Mouse (Mus musculus): ENCODE results near the gene Syne3.

Syne3 gene

DNA sequence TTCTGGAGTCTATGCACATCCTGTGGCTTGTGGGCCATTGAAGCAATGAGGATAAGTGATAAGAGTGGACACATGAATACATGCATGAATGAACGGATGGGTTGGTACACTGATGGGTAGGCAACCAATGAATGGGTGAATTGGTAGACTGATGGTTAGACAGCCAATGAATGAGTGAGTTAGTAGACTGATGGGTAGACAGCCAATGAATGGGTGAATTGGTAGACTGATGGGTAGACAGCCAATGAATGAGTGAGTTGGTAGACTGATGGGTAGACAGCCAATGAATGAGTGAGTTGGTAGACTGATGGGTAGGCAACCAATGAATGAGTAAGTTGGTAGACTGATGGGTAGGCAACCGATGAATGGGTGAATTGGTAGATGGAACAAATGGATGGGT lies 91.7 kb downstream of the Syne3 start:
- no peak for DNase-seq

DNA sequence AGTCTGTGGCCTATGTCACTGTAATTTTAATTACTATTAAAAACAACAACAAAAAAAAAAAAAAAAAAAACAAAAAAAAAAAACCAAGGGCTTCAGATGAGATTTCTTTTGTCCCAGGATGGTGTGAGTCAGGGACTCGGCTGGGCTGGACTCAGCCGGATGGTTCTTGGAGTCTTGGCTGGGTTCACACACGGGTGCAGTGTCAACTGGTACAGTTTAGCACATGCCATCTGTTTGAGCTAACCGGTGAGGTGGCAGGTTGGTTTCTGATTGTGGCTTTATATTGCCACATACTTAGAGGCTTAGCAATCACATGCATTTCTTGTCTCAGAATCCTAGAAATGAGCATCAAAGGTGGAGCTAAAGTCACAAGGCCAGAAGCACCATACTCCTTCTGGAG lies 92.3 kb downstream of the Syne3 start:
- DNase-seq = no peak

DNA sequence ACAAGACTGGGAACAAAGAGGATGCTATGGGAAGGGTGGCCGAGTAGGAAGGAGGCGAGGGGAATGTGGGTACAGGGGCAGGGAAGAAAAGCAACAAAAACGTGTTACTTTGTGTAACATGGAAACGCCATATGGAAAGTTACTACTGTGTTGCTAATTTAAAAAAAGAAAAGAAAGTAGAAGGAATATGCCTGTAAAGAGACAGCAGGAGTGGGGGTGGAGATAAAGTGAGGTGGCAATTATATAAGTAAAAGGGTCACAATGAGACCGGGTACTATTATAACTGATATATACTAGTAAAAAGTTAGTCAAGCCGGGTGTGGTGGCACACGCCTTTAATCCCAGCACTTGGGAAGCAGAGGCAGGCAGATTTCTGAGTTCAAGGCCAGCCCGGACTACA lies 92.8 kb downstream of the Syne3 start:
- no peak for DNase-seq

DNA sequence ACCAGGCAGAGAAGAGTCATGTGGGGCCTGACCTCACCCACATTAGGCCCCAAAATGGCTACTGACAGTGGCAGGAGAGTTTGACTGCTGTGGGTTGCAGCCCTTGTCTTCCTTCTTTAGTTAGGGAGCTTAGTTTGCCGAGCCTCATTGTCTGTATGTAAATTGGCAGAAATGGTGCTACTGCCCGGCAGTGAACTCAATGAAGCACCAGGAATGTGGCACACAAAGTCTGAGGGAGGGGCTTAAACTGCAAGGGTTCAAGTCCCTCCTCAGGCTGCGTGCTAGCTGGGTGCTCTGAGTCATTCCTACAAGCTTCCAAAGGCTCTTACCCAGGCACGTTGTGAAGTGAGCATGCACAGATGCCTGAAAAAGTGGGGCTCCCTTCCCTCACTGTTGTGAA lies 93.9 kb downstream of the Syne3 start:
- no peak for DNase-seq

DNA sequence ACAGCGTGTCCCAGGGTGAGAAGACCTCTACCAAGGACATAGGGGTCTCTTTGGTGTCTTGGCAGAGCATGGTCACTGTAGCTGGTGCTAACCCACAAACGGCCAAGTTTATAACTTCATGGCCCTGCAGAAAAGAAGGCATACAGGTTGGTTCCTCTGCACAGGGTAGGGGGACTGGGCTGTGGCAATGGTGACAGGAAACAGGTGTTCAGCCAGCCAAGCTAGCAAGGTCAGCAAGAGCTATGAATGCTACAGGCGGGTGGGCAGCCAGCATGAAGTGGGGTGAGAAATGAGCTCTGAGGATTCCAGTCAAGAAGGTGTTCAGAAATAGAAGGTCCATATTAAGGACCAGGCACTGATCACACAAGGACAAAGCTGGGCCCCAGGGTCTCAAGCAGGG lies 96.6 kb downstream of the Syne3 start:
- DNase-seq = no peak

DNA sequence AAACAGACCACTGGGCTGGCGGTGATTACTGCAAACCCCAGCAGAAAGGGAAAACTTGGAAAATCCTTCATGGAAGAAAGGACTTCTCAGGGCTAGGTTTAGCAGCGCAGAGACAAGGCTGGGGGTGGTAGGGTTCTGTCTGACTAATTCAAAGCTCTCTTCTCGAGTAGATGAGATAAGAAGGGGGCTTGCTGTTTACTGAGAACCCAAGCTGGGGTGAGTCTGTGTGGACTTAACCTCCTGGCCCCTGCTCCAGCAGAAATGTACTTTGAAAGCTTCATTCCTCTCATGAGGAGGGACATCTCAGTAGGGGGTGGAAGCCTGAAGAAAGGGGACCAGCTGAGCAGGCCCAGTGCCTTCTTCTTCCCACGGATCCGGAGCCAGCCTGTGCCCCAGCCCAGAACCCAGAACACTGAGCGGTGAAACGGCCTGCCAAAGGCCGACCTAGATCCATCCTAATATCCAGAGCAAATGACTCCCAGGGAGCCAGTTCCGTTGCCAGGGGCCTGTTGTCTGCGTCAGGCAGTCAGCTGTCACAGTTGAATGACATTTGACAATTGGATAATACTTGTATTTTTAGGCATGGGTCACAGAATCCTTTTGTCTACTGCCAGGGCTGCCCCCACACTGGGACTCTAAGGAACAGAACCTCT lies 97.2 kb downstream of the Syne3 start:
- peak; percentile 49 for DNase-seq

DNA sequence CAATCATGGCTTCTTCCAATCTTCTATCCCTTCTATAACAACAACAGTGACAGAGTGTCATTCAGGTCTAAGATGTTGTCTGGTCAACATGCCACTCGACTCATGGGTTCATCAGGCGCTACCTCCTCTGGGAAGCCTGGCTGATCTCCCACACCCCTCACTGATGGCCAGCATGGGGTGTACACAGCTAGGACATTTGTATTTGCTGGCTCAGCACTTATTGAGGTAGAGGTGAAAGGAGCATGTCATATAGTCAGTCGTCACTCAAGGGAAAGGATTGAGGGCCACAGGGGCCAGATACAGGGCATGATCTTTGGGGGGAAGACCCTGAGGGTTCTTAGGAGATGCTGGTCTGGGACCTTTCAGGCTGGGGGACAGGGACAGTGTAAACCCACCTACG lies 99.9 kb downstream of the Syne3 start:
- DNase-seq = no peak

DNA sequence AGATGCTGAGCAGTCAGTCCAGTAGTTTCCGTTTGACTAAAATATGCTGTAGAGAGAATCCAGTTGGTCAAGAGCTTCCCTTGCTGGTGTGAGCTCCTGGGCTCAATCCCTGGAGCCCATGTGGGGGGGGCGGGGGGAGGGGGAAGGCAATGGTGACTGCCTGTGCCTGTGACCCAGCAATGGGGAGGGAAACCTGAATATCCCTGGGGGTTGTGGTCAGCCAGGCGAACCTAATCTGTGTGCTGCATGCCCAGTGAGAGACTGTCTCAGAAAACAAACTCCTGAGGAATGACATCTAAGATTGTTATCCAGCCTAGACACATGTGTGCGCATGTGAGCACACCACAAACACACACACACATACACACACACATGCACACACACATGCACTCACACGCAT lies 100.6 kb downstream of the Syne3 start:
- no peak for DNase-seq

DNA sequence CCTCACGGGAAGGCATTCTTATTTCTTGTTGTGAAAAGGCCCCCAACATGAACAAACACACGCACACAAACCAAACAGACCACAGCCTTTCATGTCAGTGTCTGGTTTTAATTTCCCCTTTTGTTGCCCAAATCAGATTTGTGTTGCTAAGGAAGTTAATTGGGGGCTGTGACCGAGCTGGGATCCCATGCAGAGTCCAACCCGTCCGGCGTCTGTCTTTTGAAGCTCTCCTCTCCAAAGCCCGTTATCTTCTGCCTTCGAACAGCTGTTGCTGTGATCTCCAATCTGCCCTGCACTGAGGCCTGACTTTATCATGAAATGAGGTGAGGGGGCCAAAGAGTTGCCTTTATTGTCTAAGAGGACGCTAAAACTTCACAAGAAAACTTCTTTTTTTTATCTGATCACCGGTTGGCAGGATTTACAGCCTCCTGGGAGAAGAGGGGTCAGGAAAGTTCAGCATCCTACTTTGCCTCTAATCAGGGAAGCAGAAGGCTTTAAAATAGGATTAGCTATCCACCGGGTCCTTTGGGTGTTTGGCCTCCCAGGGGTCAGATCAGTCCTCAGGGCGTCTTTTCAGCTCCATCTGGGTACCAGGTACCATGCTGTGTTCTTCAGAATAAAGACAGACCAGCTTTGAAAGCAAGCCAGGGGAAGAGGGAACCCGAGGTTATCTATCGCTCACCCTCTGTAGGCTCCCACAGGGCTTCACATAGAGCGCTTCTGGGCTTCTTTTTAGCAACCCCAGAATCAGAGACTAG lies 101.4 kb downstream of the Syne3 start:
- no peak for DNase-seq

DNA sequence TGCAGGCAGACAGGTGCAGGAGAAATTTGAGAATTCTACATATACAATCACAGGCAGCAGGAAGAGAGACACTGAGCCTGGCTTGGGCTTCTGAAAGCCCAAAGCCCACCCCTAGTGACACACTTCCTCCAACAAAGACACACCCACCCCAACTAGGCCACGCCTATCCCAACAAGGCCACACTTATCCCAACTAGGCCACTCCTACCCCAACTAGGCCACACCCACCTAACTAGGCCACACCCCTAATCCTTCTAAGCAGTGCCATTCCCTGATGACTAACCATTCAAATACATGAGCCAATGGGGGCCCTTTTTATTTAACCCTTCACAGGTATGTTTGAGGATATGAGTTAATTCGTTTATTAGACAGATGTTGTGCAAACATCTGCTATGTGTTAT lies 102.5 kb downstream of the Syne3 start:
- DNase-seq = no peak

DNA sequence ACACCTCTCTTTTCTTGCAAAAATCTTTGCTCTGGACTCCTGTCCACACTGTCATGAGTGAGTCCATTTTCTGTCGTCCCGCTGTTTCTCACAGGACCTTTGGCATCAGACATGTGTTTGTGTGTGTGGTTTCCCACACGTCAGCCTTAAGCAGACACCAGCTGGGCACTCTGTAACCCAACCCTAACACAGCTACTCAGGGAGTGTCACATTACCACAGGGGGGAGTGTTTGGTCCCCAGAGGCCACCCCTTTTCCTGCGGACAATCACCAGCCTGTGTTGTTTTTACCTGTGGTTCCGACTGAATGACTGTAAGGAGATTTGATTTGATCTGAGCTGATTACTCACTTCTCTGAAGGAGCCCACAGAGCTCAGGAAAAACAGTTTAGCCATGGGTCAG lies 105.5 kb downstream of the Syne3 start:
- DNase-seq = no peak

DNA sequence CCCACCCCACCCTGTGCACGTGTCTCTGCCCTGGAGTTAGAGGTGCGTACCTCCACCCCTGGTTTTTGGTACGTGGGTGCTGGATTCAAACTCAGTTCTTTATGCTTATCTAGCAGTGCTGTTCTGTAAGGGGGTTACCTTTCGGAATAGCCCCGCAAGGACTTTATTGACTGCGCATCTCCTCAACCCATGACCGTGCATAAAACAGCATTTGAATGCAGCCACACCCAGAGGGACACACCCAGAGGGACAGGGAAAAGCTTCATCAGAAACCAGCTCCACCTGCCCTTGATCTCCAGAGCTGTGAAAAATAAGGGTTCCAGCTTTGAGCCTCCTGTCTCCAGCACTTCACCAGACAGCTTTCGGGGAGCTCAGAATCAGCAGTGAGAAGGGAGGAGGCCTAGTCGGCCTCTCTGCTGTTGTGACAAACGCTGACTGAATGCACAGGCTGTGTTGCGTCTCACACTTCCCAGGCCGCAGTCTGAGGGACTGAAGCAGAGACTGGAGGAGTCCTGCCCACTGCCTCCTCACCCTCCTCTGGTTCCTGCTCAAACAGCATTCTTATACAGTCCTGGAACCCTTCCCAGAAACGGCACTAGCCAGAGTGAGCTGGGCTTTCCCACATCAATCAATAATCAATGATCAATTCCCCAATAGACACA lies 107.1 kb downstream of the Syne3 start:
- DNase-seq = no peak

DNA sequence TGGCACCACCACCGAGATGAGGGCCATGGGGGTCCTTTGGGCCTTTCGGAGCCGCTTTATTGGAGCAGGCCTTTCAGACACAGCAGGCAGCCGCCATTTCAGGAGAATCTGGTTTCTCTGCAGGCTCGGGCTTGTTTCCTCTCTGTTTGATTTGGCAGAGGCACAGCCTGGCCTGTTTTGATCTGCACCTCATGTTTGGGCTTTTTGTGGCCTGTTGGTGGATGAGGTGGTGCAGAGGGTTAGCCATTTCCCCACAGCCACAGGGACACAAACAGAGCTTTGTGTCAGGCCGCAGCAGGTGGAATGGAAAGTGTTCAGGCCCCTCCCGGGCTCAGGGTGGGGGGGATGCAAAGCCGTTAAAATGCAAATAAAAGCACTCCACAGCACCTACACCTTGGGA lies 108.3 kb downstream of the Syne3 start:
- DNase-seq = peak; percentile 20

DNA sequence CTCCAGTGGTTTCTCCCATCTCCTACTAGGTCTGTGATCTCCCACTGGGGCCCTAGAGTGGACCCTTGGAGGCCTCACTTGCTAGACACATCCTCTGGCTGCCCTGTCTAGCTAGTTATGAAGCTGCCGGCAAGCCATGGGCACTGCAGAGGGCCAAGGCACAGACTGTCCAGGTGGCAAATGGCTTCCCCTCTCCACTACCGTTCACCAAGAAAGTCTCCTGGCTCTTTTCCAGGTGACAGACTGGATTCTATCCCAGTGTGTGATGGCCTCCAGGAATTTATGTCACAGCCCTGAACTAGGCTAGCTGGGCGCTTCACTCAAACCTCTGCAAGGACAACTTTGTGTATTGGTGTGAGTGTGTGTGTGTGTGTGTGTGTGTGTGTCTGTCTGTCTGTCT lies 109.8 kb downstream of the Syne3 start:
- peak; percentile 43 for DNase-seq

DNA sequence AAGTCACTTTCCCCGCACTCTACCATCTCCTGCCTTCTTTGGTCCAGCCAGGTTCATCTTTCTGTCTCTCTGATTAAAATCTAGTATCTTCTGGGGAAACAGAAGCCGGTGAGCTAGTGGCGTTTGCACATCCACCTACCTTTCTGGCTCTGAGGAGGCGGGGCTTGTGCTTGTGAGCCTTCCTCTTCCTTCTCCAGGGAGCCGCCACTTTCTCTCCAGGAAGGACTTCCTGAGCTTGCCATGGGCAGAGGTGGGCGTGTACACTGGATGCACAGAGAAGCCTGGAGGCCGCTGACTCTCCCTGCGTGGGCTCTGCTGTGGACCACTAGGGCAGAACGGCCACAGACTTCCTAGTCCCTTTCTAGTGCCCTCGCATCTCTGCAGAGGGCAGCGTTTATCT lies 110.4 kb downstream of the Syne3 start:
- DNase-seq = no peak

DNA sequence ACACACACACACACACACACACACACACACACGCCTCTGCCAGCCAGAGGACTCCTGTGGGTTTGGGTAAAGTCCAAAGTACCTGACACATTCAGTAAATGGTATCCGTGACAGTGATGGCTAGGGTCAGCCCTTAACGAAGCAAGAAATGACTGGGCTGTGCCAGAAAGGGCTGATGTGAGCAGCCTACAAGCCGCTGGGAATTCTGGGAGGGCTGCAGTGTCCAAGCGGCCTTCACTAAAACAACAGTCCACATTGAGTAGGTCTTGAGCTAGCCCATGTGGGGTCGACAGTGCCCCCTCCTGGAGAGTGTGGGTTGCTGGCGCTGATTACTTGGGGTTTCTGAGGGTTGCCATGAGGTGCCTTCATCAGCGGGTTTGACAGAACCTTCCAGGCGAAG lies 110.9 kb downstream of the Syne3 start:
- DNase-seq = no peak

DNA sequence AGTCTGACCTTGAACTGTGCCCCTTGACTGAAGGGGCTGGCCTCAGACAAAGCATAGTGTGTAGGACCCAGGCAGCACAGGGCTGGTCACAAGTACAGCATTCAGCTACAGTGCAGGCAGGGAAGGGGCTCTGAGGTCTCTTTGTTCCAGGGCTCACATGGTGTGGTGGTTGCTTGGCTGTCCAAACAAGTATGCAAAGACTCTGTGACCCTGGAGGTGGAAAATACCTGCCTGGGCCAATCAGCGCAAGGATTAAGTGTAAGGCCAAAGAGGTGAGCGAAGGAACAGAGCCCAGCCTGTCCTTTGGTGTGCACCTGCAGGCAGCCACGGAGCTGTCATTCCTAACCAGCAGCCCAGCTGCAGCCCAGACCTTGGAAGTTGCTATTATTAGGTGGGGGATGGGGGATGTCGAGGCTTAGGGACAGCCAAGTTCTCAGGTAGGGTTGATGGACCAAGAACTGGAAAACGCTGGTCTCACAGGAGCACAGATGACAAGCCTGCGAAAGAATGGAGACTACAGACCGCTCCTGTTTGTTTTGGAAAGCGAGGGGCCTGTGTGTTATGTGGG lies 112.5 kb downstream of the Syne3 start:
- DNase-seq = no peak

DNA sequence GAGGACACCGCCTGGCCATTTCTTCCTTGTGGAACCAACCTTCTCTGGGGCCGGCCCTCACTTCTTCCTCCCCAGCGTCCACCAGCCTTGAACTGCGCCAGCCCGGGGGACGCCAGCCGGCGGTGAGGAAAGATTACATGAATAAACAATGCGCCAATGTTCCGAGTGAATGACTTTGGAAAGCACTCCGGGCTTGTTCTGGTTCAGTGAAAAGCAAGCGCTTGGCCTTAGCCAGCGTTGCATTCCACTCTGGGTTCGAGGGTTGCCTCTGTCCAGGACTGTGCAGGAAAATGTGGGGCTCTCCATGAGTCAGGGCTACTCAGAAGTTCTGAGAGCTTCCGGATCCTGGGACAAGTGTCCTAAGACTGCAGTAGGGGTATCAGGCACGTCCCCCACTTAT lies 113.0 kb downstream of the Syne3 start:
- DNase-seq = peak; percentile 6

DNA sequence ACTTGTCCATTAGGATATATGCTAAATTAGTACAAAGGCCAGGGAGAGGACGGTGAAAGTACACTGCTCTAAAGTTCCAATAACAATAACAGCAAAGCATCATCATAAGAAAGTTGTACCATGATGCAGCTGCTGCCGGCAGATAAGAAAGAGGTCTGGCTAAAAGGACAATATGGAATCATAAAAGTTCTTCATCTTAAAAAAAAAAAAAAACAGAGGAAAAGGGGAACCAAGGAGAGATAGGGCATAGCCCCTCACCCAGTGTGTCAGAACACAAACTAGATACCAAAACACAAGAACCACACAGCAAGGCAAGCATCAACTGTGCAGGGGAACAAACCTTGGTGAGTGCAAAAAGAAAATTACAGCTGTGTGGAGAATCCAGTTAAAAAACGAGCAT lies 117.4 kb downstream of the Syne3 start:
- DNase-seq = no peak

DNA sequence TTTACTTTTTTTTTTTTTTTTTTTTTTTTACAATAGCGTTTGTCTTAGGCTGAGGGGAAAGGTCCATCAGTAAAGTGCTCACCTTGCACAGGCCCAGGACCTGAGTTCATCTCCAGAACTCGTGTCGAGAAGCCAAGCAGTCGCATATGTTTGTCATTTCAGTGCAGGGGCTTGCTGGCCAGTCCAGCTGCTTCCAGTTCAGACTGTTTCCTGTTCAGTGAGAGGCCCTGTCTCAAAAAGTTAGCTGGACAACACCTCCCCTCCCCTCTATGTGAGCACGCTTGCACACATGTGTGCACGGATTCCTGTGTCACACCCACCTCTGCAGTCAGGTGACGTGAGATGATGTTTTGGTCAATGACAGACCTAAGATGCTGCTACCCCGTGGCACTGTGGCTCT lies 119.5 kb downstream of the Syne3 start:
- DNase-seq = no peak

DNA sequence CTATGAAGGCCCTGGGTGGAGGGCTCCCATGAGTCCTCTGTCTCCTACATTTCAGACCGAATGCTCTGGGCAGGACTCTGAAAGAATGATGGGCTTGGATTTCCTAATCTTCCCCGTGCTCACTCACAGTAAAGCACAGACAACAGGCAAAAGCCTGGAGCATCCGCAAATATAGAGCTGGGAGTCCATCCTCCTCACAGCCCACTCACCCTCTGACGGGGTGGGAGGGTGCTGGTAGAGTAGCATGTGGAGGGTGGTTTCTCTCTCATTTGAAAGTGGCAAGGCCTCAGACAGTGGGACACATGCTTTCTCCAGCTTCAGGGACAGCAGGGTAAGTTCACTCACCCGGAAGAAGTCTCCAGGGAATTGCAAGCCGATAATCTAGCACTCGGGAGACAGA lies 123.5 kb downstream of the Syne3 start:
- no peak for DNase-seq

DNA sequence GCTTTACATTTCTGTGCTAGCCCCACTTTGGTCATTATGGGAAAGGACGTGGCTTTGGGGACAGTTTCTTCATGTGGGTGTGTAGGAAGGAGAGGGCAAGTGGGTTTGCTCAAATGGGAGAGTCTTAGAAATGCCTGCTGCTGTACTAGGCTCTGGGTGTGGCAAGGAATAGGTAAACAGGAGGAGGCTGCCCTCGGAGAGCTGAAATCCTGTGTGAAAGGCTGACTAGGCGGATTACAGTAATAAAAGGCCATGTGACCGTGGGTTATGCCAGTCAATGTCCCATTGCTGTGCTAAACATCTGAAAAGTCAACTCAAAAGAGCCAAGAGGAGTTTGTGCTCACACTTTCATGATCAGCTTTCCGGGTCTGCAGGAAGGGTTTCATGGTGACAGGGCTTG lies 127.1 kb downstream of the Syne3 start:
- DNase-seq = no peak

DNA sequence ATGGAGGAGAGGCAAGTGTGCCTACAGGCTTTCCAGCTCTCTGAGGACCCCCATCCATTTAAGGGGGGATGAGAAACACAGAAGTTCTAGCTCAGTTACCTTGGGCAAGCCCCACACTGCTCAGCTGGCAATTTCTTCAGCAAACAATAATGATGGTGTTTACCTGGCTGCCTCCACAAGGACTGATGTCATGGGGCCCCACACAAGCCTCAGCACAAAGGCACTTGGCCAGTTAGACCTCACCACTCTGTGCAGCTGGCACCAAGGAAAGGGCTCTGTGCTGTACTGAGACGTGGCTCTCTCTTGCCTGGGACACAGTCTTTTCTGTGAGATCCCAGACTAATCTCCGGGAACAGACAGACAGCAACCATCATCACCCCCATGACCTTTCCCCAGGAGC lies 127.5 kb downstream of the Syne3 start:
- DNase-seq = no peak

DNA sequence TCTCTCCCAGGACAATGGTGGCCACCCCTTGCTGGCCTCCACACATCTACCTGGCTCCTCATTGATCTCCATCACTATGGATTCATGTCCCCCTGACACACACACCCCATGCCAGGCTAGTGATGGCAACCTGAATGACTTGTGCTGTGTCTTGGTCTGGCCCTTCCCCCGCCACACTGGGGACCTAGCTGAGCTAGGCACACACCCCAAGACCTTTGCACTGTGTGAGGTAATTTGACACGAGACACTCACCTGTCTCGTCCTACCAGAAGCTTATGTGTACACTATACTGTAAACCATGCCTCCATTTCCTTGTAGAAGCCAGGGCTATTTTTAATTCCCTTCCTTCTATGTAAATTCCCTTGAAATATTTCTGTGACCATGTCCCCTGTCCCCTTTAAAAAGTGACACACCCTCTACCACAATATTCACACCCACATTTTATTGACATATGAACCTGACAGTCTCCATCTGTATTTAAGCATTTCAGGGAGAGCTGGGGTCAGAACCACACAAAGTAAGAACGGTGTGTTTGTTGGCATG lies 128.0 kb downstream of the Syne3 start:
- no peak for DNase-seq
